Mouse (Mus musculus): ENCODE measurements around the gene Srgap2. TPM values are rescaled to one million over a fixed set of nuclear protein-coding genes. Genes with fewer than 3 reads are reported as not detected.
"Not testable (repeated sequence)": the region's sequence is repeated elsewhere in the genome, so short reads cannot be mapped to it uniquely, and the experiment has no call there.

The Srgap2 gene
- polyA plus RNA-seq, 1 experiment from 2014 or later = 19.5 TPM

GRCm38 (mm10) chr1:131345422-131346419 lies 181.4 kb downstream of the Srgap2 start:
- ATAC-seq (ENCODE audit: insufficient number of reproducible peaks, low FRiP score, low TSS enrichment, low read depth) (no peak), DNase-seq (ENCODE audit: low spot score) (no peak)
- WGBS = 84% methylated on average over 5 of the region's 5 CpGs
- H3K36me3 ChIP-seq (ENCODE audit: control insufficient read depth, insufficient read depth, low read length) = peaks cover 5% of the 10 kb centered on the region; the same call in 1 of the 2 replicates
- H3K4me3 ChIP-seq (ENCODE audit: low read depth, low read length) = no peak overlapping the region
- H3K9me3 ChIP-seq (ENCODE audit: control insufficient read depth, low read length) = no peaks in the 10 kb centered on the region
- no peak overlapping the region for H3K9ac ChIP-seq (ENCODE audit: low read length)
- no peaks in the 10 kb centered on the region for H3K4me1 ChIP-seq (ENCODE audit: control insufficient read depth, insufficient read depth, low read length)
- H3K4me2 ChIP-seq (ENCODE audit: low read depth, severe bottlenecking) = no peak overlapping the region
- H3K27ac ChIP-seq (replicated peaks; ENCODE audit: low read depth, low read length) = no peak overlapping the region
- H3K27me3 ChIP-seq (ENCODE audit: control insufficient read depth, insufficient read depth, low read length) = no peaks in the 10 kb centered on the region

DNA sequence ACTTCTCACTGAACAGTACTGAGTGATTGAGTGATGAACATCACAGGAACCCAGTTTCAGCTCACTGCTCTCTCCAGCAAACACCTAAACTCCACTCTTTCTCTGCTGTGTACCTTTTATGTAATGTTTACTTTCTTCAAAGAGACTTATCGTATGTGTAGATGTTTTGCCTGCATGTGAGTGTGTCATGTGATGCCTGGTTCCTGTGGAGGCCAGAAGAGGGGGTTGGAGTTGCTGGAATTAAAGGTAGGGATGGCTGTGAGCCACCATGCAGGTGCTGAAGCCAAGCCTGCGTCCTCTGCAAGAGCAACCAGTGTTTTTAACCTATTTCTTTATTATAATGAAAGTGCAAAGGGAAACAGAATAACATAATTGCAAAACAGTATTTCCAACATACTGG lies 182.5 kb downstream of the Srgap2 start:
- WGBS = 85% methylated on average over 2 of the region's 2 CpGs
- Histone ChIP-seq H3K9me3 (ENCODE audit: control insufficient read depth, low read length) (no peaks in the 10 kb centered on the region), H3K4me2 (ENCODE audit: low read depth, severe bottlenecking) (no peak overlapping the region), H3K27ac (replicated peaks; ENCODE audit: low read depth, low read length) (no peak overlapping the region), H3K4me1 (ENCODE audit: control insufficient read depth, insufficient read depth, low read length) (no peaks in the 10 kb centered on the region), H3K36me3 (ENCODE audit: control insufficient read depth, insufficient read depth, low read length) (peaks cover 5% of the 10 kb centered on the region; the same call in 1 of the 2 replicates), H3K9ac (ENCODE audit: low read length) (no peak overlapping the region), H3K4me3 (ENCODE audit: low read depth, low read length) (no peak overlapping the region), H3K27me3 (ENCODE audit: control insufficient read depth, insufficient read depth, low read length) (no peaks in the 10 kb centered on the region)
- no peak for ATAC-seq (ENCODE audit: insufficient number of reproducible peaks, low FRiP score, low TSS enrichment, low read depth)
- no peak for DNase-seq (ENCODE audit: low spot score)

GRCm38 (mm10) chr1:131336017-131336416 lies 191.1 kb downstream of the Srgap2 start:
- no peak for ATAC-seq (ENCODE audit: insufficient number of reproducible peaks, low FRiP score, low TSS enrichment, low read depth)
- Histone ChIP-seq H3K36me3 (ENCODE audit: control insufficient read depth, insufficient read depth, low read length) (no peaks in the 10 kb centered on the region; the same call in 1 of the 2 replicates), H3K27ac (replicated peaks; ENCODE audit: low read depth, low read length) (no peak overlapping the region), H3K4me2 (ENCODE audit: low read depth, severe bottlenecking) (no peak overlapping the region), H3K27me3 (ENCODE audit: control insufficient read depth, insufficient read depth, low read length) (no peaks in the 10 kb centered on the region), H3K4me1 (ENCODE audit: control insufficient read depth, insufficient read depth, low read length) (no peaks in the 10 kb centered on the region), H3K4me3 (ENCODE audit: low read depth, low read length) (no peak overlapping the region), H3K9ac (ENCODE audit: low read length) (no peak overlapping the region), H3K9me3 (ENCODE audit: control insufficient read depth, low read length) (no peaks in the 10 kb centered on the region)
- 87% methylated on average over 5 of the region's 5 CpGs for WGBS
- DNase-seq (ENCODE audit: low spot score) = no peak

GRCm38 (mm10) chr1:131335604-131336003 lies 191.5 kb downstream of the Srgap2 start:
- H3K4me2 ChIP-seq (ENCODE audit: low read depth, severe bottlenecking) = no peak overlapping the region
- H3K4me3 ChIP-seq (ENCODE audit: low read depth, low read length) = no peak overlapping the region
- 68% methylated on average over 3 of the region's 3 CpGs for WGBS
- DNase-seq (ENCODE audit: low spot score) (no peak), ATAC-seq (ENCODE audit: insufficient number of reproducible peaks, low FRiP score, low TSS enrichment, low read depth) (no peak)
- no peaks in the 10 kb centered on the region for H3K4me1 ChIP-seq (ENCODE audit: control insufficient read depth, insufficient read depth, low read length)
- no peak overlapping the region for H3K9ac ChIP-seq (ENCODE audit: low read length)
- H3K27ac ChIP-seq (replicated peaks; ENCODE audit: low read depth, low read length) = no peak overlapping the region
- no peaks in the 10 kb centered on the region for H3K27me3 ChIP-seq (ENCODE audit: control insufficient read depth, insufficient read depth, low read length)
- no peaks in the 10 kb centered on the region for H3K9me3 ChIP-seq (ENCODE audit: control insufficient read depth, low read length)
- no peaks in the 10 kb centered on the region; the same call in 1 of the 2 replicates for H3K36me3 ChIP-seq (ENCODE audit: control insufficient read depth, insufficient read depth, low read length)

DNA sequence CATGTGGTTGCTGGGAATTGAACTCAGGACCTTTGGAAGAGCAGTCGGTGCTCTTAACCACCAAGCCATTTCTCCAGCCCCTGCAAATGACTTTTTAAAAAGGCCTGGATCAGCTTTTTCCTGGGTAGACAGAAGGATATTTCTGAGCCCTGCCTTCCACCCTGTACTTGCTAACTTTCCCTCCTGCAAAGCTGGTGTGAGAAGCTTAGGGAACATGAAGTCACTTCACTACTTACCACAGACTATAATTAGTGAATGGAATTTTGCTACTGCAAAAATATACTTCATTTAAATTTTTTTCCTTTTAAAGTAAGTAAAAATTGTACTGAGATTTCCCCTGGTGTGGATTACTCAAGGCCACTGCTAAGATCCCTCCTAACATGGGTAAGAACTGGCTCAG lies 196.0 kb downstream of the Srgap2 start:
- DNase-seq (ENCODE audit: low spot score) (no peak), ATAC-seq (ENCODE audit: insufficient number of reproducible peaks, low FRiP score, low TSS enrichment, low read depth) (no peak)
- no peak overlapping the region for H3K27ac ChIP-seq (replicated peaks; ENCODE audit: low read depth, low read length)
- H3K36me3 ChIP-seq (ENCODE audit: control insufficient read depth, insufficient read depth, low read length) = no peaks in the 10 kb centered on the region; the same call in 1 of the 2 replicates
- no peak overlapping the region for H3K4me3 ChIP-seq (ENCODE audit: low read depth, low read length)
- no peak overlapping the region for H3K4me2 ChIP-seq (ENCODE audit: low read depth, severe bottlenecking)
- no peaks in the 10 kb centered on the region for H3K9me3 ChIP-seq (ENCODE audit: control insufficient read depth, low read length)
- no peaks in the 10 kb centered on the region for H3K4me1 ChIP-seq (ENCODE audit: control insufficient read depth, insufficient read depth, low read length)
- H3K9ac ChIP-seq (ENCODE audit: low read length) = no peak overlapping the region
- 88% methylated on average over 1 of the region's 1 CpGs for WGBS
- no peaks in the 10 kb centered on the region for H3K27me3 ChIP-seq (ENCODE audit: control insufficient read depth, insufficient read depth, low read length)

- H3K4me2 ChIP-seq (ENCODE audit: low read depth, severe bottlenecking); H3K36me3 ChIP-seq (ENCODE audit: control insufficient read depth, insufficient read depth, low read length); ATAC-seq (ENCODE audit: insufficient number of reproducible peaks, low FRiP score, low TSS enrichment, low read depth); H3K9ac ChIP-seq (ENCODE audit: low read length); H3K4me1 ChIP-seq (ENCODE audit: control insufficient read depth, insufficient read depth, low read length); H3K27me3 ChIP-seq (ENCODE audit: control insufficient read depth, insufficient read depth, low read length); DNase-seq (ENCODE audit: low spot score); H3K27ac ChIP-seq (replicated peaks; ENCODE audit: low read depth, low read length); H3K4me3 ChIP-seq (ENCODE audit: low read depth, low read length); H3K9me3 ChIP-seq (ENCODE audit: control insufficient read depth, low read length): not testable (repeated sequence)
- 100% methylated on average over 1 of the region's 1 CpGs for WGBS
These were observed 198.1 kb downstream of the Srgap2 start for GRCm38 (mm10) chr1:131329093-131329492.

GRCm38 (mm10) chr1:131327167-131327566 lies 200.0 kb downstream of the Srgap2 start:
- Histone ChIP-seq H3K9me3 (ENCODE audit: control insufficient read depth, low read length) (no peaks in the 10 kb centered on the region), H3K4me3 (ENCODE audit: low read depth, low read length) (no peak overlapping the region), H3K36me3 (ENCODE audit: control insufficient read depth, insufficient read depth, low read length) (no peaks in the 10 kb centered on the region; the same call in 1 of the 2 replicates), H3K4me1 (ENCODE audit: control insufficient read depth, insufficient read depth, low read length) (no peaks in the 10 kb centered on the region), H3K9ac (ENCODE audit: low read length) (no peak overlapping the region), H3K27ac (replicated peaks; ENCODE audit: low read depth, low read length) (no peak overlapping the region), H3K4me2 (ENCODE audit: low read depth, severe bottlenecking) (no peak overlapping the region), H3K27me3 (ENCODE audit: control insufficient read depth, insufficient read depth, low read length) (no peaks in the 10 kb centered on the region)
- no peak for DNase-seq (ENCODE audit: low spot score)
- 92% methylated on average over 1 of the region's 1 CpGs for WGBS
- no peak for ATAC-seq (ENCODE audit: insufficient number of reproducible peaks, low FRiP score, low TSS enrichment, low read depth)

GRCm38 (mm10) chr1:131324816-131325463 lies 202.2 kb downstream of the Srgap2 start:
- no peak overlapping the region for H3K27ac ChIP-seq (replicated peaks; ENCODE audit: low read depth, low read length)
- DNase-seq (ENCODE audit: low spot score) (no peak), ATAC-seq (ENCODE audit: insufficient number of reproducible peaks, low FRiP score, low TSS enrichment, low read depth) (no peak)
- no peaks in the 10 kb centered on the region for H3K4me1 ChIP-seq (ENCODE audit: control insufficient read depth, insufficient read depth, low read length)
- no peak overlapping the region for H3K9ac ChIP-seq (ENCODE audit: low read length)
- no peaks in the 10 kb centered on the region; the same call in 1 of the 2 replicates for H3K36me3 ChIP-seq (ENCODE audit: control insufficient read depth, insufficient read depth, low read length)
- H3K4me2 ChIP-seq (ENCODE audit: low read depth, severe bottlenecking) = no peak overlapping the region
- no peak overlapping the region for H3K4me3 ChIP-seq (ENCODE audit: low read depth, low read length)
- no peaks in the 10 kb centered on the region for H3K9me3 ChIP-seq (ENCODE audit: control insufficient read depth, low read length)
- no peaks in the 10 kb centered on the region for H3K27me3 ChIP-seq (ENCODE audit: control insufficient read depth, insufficient read depth, low read length)
- 87% methylated on average over 3 of the region's 3 CpGs for WGBS
